Mouse (Mus musculus) liver, embryonic 16.5 days (tissue): ENCODE results near the gene Wfdc3. TPM values are rescaled to one million over a fixed set of nuclear protein-coding genes. Genes with fewer than 3 reads are reported as not detected.

ENCODE experiments used
- ATAC-seq: fragments of 200-750 bp; cut with Nextera tagmentation; 2 replicates; pipeline ENCODE4 v1.8.0; 2017; ENCODE audit warnings: low read depth, mild to moderate bottlenecking, moderate number of reproducible peaks, moderate library complexity
- H3K27ac ChIP-seq: fragments of 300-500 bp; sonication (generic); 2 replicates; pipeline ENCODE4 v1.5.1; 2014; ENCODE audit warnings: mild to moderate bottlenecking, low read length
- H3K27me3 ChIP-seq: fragments of 300-500 bp; sonication (generic); 2 replicates; pipeline ENCODE4 v1.6.1; 2014; ENCODE audit warnings: low read depth, low read length, mixed read lengths; ENCODE audit not compliant: control insufficient read depth, insufficient read depth
- H3K36me3 ChIP-seq: fragments of 300-500 bp; sonication (generic); 2 replicates; pipeline ENCODE4 v1.6.1; 2014; ENCODE audit warnings: mild to moderate bottlenecking; ENCODE audit not compliant: control insufficient read depth, insufficient read depth
- H3K4me1 ChIP-seq: fragments of 300-500 bp; sonication (generic); 2 replicates; pipeline ENCODE4 v1.6.1; 2014; ENCODE audit warnings: low read depth, low read length, mixed read lengths; ENCODE audit not compliant: control insufficient read depth
- H3K4me2 ChIP-seq: fragments of 300-500 bp; sonication (generic); 2 replicates; pipeline ENCODE4 v1.6.1; 2014; ENCODE audit warnings: low read depth, low read length, mixed read lengths
- H3K4me3 ChIP-seq: fragments of 300-500 bp; sonication (generic); 2 replicates; pipeline ENCODE4 v1.5.1; 2014; ENCODE audit warnings: low read depth, mild to moderate bottlenecking, low read length
- H3K9ac ChIP-seq: fragments of 300-500 bp; sonication (generic); 2 replicates; pipeline ENCODE4 v1.6.1; 2014; ENCODE audit warnings: low read depth, low read length
- H3K9me3 ChIP-seq: fragments of 300-500 bp; sonication (generic); replicated peaks from 2 replicates; pipeline ENCODE4 v1.6.1; 2016; ENCODE audit warnings: low read length; ENCODE audit not compliant: control insufficient read depth
- WGBS: fragments of 180-500 bp; shearing (Covaris S2); extraction: QIAGEN DNeasy Blood & Tissue Kit; methylation state at CpG from one replicate; pipeline ENCODE4 v1.1.7; 2014; ENCODE audit not compliant: insufficient replicate concordance; 5-methylcytosine and 5-hydroxymethylcytosine counted together
- polyA plus RNA-seq: library from polyadenylated mRNA; unstranded; fragments of >200 nt; fragmentation: Nextera tagmentation; extraction: Ambion mirVana; gene quantifications from 2 replicates; pipeline ENCODE4 v1.2.1, GENCODE M21; 2015

Wfdc3 gene
- polyA plus RNA-seq, 1 experiment from 2014 or later = 1.5 TPM

- Histone ChIP-seq H3K4me3 (peak overlapping the region; percentile 71), H3K27me3 (no peaks in the 10 kb centered on the region), H3K4me1 (peaks cover 35% of the 10 kb centered on the region), H3K9ac (0 out of 2 replicates have a peak overlapping the region, but pooled peaks have one; percentile 18), H3K27ac (no peak overlapping the region), H3K9me3 (no peaks in the 10 kb centered on the region), H3K4me2 (peak overlapping the region; percentile 98), H3K36me3 (peaks cover 8% of the 10 kb centered on the region)
- WGBS = 66% methylated on average over 3 of the region's 3 CpGs
- ATAC-seq = no peak
These were observed 41.3 kb upstream of the Wfdc3 start for GRCm38 (mm10) chr2:164787032-164787431.

DNA sequence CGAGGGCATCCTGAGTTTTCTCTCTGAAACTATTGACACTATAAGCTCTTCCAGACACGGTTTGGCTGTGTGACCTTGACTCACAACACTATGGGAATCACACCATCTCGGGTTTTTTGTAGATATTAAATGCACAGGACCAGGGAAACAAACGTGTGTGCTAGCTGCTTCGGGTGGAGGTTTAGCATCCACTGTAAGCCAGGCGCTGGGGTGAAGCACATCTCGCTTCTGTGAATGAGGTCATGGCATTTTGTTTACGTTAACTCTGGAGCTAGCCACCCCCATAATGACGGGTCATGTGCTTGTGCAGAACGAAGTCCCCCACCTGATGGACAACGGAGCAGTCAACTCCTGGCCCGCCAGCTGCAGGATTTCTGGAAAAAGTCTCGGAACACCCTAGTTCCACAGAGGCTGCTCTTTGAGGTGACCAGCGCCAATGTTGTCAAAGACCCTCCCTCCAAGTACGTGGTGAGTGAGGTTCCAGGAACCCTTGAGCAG is 40.7 kb upstream of the Wfdc3 start:
- H3K9me3 ChIP-seq = no peaks in the 10 kb centered on the region
- H3K4me1 ChIP-seq = peaks cover 35% of the 10 kb centered on the region
- peak overlapping the region; percentile 71 for H3K4me3 ChIP-seq
- ATAC-seq = 0 out of 2 replicates have a peak, but pooled peaks have one; percentile 5
- WGBS = 15% methylated on average over 15 of the region's 15 CpGs
- H3K27ac ChIP-seq = peak overlapping the region; percentile 88
- H3K4me2 ChIP-seq = peak overlapping the region; percentile 98
- 0 out of 2 replicates have a peak, but pooled peaks cover 4% of the 10 kb centered on the region for H3K36me3 ChIP-seq
- H3K27me3 ChIP-seq = no peaks in the 10 kb centered on the region
- peak overlapping the region; percentile 77 for H3K9ac ChIP-seq

DNA sequence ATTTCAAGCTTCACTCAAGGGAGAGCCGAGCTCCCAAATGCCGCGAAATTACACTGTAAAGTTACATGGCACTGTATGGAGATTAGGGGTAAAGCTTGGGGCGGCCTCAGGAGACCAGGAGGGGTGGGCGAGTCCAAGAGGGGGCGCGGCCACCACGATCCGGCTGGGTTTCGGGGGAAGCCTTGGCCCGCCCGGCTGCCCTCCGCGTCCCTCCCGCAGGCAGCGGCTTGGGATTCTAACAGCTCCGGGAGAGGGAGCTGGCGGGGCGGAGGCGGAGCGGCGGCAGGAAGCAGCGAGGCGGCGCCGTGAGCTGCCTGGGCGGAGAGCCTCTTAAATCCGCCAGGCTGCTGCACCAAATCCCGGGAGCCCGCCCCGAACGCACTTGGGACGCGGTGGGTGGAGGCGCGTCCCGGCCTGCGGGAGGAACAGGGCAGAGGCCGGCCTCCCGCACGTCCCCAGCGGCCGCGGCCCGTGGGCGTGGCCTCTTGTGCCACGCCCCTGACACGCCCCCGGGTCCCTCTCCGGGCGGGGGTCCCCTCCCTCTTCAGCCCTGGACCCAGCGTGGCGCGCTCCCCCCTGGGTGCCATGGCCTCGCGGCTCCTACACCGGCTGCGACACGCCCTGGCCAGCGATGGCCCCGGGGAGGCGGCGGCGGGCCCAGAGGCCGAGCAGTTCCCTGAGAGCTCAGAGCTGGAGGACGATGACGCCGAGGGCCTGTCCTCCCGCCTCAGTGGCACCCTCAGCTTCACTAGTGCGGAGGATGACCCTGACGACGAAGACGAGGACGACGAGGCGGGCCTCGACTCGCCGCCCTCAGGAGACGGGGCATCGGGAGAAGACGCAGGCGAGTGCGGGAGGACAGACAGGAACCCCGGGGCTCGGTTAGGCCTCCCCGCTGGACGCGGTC is 40.0 kb upstream of the Wfdc3 start, which contains the start of gene Snx21:
Snx21 (plus strand) TSS at position 343 of the 907 bp plus-strand sequence.
- H3K27me3 ChIP-seq = no peaks in the 10 kb centered on the region
- peak within 1 kb of the TSS; percentile 77 for H3K9ac ChIP-seq
- H3K27ac ChIP-seq = peak within 1 kb of the TSS; percentile 88
- H3K36me3 ChIP-seq = 0 out of 2 replicates have a peak, but pooled peaks cover 4% of the 10 kb centered on the region
- no peaks in the 10 kb centered on the region for H3K9me3 ChIP-seq
- peak within 1 kb of the TSS; percentile 98 for H3K4me2 ChIP-seq
- under 1% methylated on average over 85 of the region's 89 CpGs for WGBS
- ATAC-seq = peak; percentile 90
- H3K4me1 ChIP-seq = peaks cover 35% of the 10 kb centered on the region
- peak within 1 kb of the TSS; percentile 71 for H3K4me3 ChIP-seq

- Histone ChIP-seq H3K4me1 (peaks cover 32% of the 10 kb centered on the region), H3K9me3 (no peaks in the 10 kb centered on the region), H3K27ac (peak overlapping the region; percentile 88), H3K4me2 (peak overlapping the region; percentile 98), H3K36me3 (0 out of 2 replicates have a peak, but pooled peaks cover 4% of the 10 kb centered on the region), H3K27me3 (no peaks in the 10 kb centered on the region; the same call in 1 of the 2 replicates), H3K9ac (peak overlapping the region; percentile 77), H3K4me3 (peak overlapping the region; percentile 71)
- no peak for ATAC-seq
- 3% methylated on average over 7 of the region's 7 CpGs for WGBS
These were observed 39.2 kb upstream of the Wfdc3 start for GRCm38 (mm10) chr2:164784869-164785420.

- H3K36me3 ChIP-seq = no peaks in the 10 kb centered on the region
- no peak for ATAC-seq
- H3K4me1 ChIP-seq = peaks cover 32% of the 10 kb centered on the region
- no peak overlapping the region for H3K9ac ChIP-seq
- peaks cover 4% of the 10 kb centered on the region for H3K27me3 ChIP-seq
- no peaks in the 10 kb centered on the region for H3K9me3 ChIP-seq
- no peak overlapping the region for H3K27ac ChIP-seq
- no peak overlapping the region for H3K4me2 ChIP-seq
- WGBS = 62% methylated on average over 7 of the region's 7 CpGs
- no peak overlapping the region for H3K4me3 ChIP-seq
These were observed 38.3 kb upstream of the Wfdc3 start for GRCm38 (mm10) chr2:164783926-164784581.

DNA sequence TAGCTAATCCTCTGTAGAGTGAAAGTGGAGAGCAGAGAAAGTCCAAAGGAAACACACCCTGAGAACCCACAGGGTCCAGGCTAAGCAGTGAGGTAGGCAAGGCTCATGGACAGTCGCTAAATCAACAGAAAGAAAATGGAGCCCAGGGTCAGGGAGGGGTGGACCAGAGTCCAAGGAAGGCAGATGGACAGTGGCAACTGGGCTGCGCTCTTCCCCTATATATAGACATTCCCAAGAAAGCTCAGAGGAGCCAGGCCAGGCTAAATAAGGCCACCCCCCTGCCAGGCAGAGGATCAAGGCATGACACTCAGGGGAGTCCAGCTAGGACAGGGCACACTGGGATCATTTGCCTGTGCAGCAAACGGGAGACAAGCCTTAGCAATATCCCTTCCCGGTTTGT is 36.1 kb upstream of the Wfdc3 start:
- Histone ChIP-seq H3K27me3 (peaks cover 4% of the 10 kb centered on the region), H3K9ac (no peak overlapping the region), H3K36me3 (no peaks in the 10 kb centered on the region), H3K4me1 (peaks cover 19% of the 10 kb centered on the region), H3K9me3 (no peaks in the 10 kb centered on the region), H3K27ac (no peak overlapping the region), H3K4me2 (no peak overlapping the region), H3K4me3 (no peak overlapping the region)
- no peak for ATAC-seq
- 61% methylated on average over 4 of the region's 4 CpGs for WGBS

GRCm38 (mm10) chr2:164779481-164780086 is 33.9 kb upstream of the Wfdc3 start, which contains the start of gene Tnnc2:
Gene Tnnc2 (minus strand): TSS chr2:164779967.
- WGBS = 65% methylated on average over 8 of the region's 8 CpGs
- Histone ChIP-seq H3K9me3 (no peaks in the 10 kb centered on the region), H3K4me1 (peaks cover under 1% of the 10 kb centered on the region), H3K4me2 (no peak within 1 kb of the TSS), H3K27ac (no peak within 1 kb of the TSS), H3K36me3 (no peaks in the 10 kb centered on the region), H3K4me3 (no peak within 1 kb of the TSS), H3K9ac (no peak within 1 kb of the TSS), H3K27me3 (peaks cover 11% of the 10 kb centered on the region)
- ATAC-seq = no peak

GRCm38 (mm10) chr2:164778809-164779208 is 33.1 kb upstream of the Wfdc3 start:
- Histone ChIP-seq H3K4me2 (no peak overlapping the region), H3K27me3 (peaks cover 11% of the 10 kb centered on the region), H3K27ac (no peak overlapping the region), H3K9me3 (no peaks in the 10 kb centered on the region), H3K4me3 (no peak overlapping the region), H3K9ac (no peak overlapping the region), H3K36me3 (no peaks in the 10 kb centered on the region), H3K4me1 (peaks cover 5% of the 10 kb centered on the region)
- WGBS = 67% methylated on average over 7 of the region's 7 CpGs
- no peak for ATAC-seq
